Mouse (Mus musculus): Measurements from ENCODE around the gene Paqr7.

The Paqr7 gene

DNA sequence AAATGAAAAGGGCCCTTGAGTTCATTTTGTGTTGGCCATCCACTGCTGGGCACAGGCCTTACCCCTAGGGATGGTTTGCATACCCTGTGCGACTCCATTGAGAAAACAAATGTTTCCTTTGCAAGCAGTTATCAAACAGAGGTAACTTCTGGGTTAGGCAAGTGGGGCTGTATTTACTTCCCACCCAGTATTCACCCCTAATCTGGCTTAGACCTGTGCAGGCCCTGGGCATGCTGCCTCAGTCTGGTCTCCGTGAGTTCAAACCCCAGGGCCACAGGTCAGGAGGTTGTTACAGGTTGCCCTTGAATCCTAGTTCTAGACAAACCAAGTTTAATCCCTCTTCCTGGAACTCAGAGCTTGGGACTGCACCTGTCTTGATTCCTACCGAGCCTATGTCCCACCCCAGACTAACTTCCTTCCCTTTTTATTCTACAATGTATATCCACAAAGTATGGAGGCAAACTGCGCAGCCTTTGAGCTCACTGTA lies 8.8 kb downstream of the Paqr7 start:
- no peak for DNase-seq

- DNase-seq = no peak
These were observed 9.6 kb downstream of the Paqr7 start for GRCm38 (mm10) chr4:134505966-134506594.

GRCm38 (mm10) chr4:134506713-134507112 lies 10.2 kb downstream of the Paqr7 start:
- no peak for DNase-seq

- no peak for DNase-seq
These were observed 13.9 kb downstream of the Paqr7 start for GRCm38 (mm10) chr4:134510396-134510795.

DNA sequence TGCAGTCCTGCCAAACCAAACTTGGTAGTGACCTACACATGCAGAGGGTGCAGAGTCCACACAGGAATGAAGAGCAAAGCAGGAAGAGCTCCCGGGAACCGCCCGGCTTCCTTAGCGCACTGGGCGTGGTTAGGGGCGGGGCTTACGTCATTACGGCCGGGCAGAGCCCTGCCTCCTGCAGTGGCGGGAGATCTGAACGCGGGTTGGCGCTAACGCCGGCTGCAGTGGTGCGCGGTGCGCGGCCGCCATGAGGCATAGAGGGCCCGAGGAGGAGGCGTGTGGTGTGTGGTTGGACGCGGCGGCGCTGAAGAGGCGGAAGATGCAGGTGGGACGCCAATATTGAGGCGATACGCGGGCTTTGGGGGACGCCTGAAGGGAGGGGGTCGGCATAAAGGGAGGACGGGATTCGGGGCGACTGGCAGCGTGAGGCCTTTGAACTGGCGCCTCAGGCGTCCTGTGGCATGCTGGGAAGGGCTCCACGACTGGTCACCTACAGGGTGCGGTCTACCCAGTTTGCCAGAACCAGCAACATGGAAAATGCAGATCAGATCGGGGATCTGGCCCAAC lies 14.4 kb downstream of the Paqr7 start, which contains the start of gene Aunip:
Aunip (plus strand) TSS at position 155 of the 567 bp plus-strand sequence.
- peak; percentile 89 for DNase-seq

DNA sequence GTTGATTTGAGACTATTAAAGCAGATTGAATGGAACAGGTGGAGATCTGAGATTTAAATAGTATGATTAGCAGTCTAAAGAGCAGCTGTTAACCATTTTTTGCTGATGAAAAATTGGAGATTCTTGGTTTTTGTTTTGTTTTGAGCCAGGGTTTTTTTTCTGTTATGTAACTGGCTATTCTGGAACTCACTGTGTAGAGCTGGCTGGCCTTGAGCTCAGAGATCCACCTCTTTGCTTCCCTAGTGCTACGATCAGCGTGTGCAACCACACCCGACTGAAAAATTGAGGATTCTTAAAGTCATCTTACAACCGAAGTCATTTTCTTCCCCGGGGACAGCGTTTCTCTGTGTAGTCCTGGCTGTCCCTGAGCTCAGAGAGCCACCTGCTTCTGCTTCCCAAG lies 15.2 kb downstream of the Paqr7 start:
- no peak for DNase-seq

- DNase-seq = peak; percentile 53
These were observed 16.3 kb downstream of the Paqr7 start for GRCm38 (mm10) chr4:134512798-134513197.

DNA sequence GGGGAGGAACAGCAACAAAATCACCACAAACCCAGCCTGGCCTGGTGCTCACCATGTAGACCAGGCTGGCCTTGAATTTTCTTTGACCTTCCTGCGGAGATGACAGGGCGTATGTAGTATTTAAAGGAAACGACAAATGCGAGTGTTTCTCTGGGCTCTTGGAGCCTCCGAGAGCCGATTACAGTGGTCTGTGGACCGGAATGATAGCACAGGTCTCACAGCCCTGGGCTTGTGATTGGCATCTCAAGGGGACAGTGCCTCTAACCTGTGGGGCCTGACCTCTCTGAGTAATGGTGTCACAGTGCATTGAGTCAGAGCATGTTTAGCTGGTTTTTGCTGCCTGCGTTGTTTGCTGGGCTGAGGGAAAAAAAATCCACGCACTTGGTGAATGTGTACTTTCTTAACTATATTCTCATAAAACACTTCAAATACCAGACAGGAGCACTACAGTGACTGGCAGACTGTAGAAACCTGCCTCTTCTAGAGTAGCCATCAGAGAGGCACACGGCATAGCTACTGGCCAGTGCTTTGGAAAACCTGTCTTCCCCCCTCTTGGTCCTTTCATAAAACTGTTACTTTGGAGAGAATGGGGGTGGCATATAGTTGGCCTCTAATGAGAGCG lies 17.9 kb downstream of the Paqr7 start:
- DNase-seq = no peak

DNA sequence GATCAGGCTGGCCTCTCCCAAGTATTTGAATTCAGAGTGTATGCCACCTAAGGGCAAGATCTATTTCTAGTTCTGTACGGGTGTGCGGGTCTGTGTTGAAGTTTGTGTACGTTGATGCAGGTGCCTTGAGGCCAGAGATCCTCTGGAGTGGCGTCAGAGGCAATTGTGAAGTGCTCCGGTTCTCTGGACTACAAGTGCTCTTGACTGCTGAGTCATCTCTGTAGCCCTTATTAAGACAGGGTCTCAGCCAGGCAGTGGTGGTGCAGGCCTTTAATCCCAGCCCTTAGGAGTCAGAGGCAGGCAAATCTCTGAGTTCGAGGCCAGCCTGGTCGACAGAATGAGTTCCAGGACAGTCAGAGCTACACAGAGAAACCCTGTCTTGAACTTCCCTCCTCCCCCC lies 19.1 kb downstream of the Paqr7 start:
- DNase-seq = no peak

- no peak for DNase-seq
These were observed 20.5 kb downstream of the Paqr7 start for GRCm38 (mm10) chr4:134516981-134517380.

- DNase-seq = no peak
These were observed 21.2 kb downstream of the Paqr7 start for GRCm38 (mm10) chr4:134517719-134518118.

DNA sequence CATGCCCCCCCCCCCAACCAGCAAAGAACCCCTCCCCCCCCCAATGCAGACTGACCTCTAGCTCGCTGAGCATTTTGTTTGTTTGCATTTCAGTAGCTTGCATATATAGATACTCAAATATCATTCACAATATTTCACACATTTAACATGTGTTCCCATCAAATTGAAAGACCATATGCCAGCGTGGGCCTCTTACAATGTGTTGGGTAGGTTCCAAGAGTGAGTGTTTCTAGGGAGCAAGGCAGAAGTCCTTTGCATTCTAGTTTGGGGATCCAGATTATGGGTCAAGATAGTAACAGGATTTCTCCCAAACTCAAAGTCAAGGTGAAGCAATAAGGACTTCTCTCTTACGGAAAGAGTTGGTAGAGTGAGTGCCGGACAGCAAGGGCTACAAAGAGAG lies 22.0 kb downstream of the Paqr7 start:
- DNase-seq = no peak

- no peak for DNase-seq
These were observed 22.8 kb downstream of the Paqr7 start for GRCm38 (mm10) chr4:134519281-134519680.

DNA sequence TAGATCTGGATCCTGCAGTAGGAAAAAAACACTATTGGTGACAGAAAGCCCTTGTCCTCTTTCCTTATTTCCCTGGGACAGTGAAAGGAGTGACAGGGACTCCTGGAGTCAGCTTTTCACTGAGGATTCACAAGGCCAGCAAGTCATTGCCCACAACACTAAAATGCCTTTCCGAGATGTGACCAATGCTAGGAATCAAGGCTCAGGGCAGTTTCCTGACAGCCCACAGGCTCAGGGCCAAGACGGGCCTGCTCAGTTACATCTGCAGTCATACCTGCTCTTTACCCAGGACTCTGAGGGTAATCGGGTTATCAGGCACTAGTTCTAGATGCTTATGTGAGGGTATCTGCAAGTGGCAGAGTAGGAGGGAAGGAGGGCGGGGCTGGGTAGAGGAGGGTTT lies 26.9 kb downstream of the Paqr7 start:
- no peak for DNase-seq

DNA sequence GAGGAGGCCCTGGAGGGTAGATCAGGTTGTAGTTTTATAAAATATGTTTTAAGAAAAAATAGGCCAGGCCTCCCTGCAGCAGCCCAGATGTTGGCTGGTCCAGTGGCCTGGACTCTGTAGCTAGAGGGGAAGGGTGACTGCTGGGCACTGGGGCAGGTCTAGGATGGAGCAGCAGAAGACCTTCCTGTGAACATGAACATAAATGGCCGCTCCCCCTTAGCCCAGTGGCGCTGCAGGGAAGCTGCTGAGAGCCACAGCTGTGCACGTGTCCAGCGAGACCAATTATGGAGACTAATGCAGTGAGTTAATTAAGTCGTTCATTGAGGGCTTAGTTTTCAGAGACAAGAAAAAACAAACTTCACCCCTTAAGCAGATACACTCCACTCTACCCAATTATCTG lies 29.3 kb downstream of the Paqr7 start:
- DNase-seq = no peak

GRCm38 (mm10) chr4:134526220-134526619 lies 29.7 kb downstream of the Paqr7 start:
- DNase-seq = no peak

GRCm38 (mm10) chr4:134532928-134533327 lies 36.4 kb downstream of the Paqr7 start:
- DNase-seq = no peak

DNA sequence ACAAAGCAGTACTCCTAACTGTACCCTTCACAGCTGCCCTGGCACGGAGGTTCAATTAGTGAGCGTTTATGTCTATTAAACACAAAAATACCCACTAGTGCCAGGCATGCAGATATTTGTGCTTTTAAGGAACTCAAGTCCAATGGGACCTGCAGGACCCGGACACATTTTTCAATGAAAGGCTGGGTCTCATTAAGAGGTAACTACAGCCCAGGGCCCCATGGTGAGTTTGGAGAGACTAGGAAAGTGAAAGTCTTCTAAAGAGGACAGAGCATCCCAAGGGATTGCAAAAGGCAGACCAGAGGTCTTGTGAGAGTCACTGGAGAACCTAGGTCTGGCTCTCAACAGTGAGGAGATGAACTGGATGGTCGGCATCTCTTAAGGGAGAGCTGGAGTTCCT lies 36.9 kb downstream of the Paqr7 start:
- DNase-seq = no peak

DNA sequence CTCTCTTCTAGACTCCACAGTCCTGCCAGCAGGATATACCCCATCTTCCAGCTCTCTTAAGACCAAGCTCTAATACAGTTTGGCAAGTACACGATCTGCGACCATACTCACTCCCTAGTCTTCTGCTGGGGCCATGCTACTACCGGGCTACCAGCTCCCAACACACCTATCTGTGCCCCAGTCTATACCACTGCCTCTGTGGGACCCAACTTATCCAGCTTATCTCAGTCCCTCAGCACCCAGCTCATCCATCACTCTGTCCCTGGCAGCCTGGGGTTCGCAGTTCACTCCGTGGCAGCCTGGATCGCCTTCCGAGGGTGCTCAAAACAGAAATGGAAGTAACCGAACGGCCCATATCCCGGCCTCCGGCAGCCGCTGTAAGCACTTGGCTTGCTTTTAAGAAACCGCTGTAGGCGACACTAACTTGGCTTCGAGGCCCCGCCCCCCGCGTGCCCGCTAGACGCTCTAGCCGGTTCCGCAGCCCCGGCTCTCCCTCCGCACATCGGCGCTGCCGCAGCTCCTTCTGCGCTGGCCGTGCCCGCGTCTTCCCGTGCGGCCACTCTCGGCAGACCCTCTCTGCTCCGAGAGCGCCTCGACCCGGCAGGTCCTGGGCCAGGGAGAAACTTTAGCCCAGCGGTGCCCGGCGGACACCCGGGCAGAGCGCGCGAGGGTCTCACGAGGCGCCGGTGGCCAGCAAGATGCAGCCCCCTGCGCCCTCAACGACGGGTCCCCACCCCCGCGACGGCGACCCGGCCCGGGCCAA lies 37.8 kb downstream of the Paqr7 start:
- peak; percentile 88 for DNase-seq

DNA sequence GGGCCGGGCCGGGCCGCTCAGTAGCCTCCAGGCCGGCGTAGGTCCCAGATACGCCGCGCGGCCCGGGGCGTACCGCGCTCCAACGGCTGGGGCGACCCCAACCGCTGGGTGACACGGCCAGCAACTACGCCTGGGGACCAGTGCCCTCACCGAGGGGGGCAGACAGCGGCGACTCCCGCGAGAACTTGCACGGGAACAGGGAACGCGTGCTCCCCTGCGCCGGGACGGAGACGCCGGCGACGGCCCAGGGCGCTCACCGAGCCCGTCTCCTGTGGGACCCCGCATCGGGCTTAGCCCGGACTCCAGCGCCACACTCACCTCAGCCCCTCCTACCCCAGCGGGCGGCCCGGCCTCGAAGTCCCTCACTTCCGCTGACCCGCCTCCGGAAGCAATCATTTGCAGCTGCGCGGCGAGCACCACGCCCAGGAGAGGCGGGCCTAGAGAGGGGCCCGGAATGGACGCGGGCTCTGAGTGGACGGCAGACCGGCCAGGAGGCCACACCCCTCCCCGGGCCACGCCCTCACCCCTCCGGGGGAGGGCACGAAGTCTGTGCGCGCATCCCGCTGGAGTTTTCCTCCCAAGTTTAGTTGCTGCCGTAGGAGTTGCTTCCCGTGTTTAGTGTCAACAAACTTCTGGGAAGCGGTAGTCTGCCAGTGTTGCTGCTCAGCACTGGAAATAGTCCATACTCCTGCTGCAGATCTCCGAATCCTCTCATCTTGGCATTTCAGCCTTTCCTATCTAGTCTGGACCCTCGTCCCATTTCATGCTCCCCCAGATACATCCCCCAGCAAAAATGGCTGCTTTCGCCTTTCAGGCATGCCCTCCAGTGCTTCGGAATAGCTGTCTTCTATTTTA lies 38.7 kb downstream of the Paqr7 start, which contains the start of gene Mtfr1l:
Mtfr1l (minus strand) TSS at position 456 of the 855 bp plus-strand sequence.
- peak; percentile 97 for DNase-seq

DNA sequence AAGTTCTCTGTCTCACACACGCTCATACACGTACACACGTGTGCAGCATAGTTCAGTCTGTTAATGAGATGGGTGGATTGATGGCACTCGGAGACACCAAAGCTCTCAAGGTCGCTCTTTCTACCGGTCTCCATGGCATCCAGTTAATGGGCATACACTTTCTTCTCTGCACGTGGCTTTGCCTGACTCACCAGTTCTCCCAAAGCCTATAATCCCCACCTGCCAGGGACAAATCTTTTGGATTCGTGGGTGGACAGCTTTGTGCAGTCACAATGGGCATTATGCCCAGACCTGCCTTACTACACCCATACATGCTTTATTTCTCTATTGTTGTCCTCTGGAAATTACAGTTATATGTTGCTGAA lies 39.3 kb downstream of the Paqr7 start:
- DNase-seq = no peak

DNA sequence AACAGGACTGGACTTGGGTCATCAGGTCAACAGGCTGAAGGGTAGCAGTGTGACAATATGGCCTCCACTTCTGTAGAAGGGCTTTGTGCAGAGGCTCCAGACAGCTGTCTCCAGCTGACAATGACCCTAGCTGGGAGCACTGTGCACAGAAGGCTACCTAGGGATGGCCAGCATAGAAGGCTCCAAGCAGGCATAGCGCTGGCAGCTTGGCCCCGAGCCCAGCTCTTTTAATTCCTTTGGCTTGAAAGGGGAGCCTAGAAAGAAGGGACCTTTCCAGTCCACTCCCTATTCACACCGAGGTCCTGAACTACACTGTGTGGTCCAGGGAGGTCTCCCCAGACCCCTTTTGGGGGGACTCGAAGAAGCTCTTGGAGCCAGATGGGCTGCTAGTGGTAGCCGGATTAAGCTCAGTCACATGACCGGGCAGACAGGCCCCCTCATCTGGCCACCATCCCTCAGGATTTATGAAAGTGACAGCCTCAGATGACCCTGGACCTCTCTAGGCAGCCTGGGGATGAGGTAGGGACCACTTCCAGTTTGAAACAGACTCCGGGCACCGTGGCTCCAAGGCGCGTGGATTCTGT lies 42.6 kb downstream of the Paqr7 start:
- DNase-seq = no peak
